ENCODE assay signal across 26 mouse cellular contexts in the genomic region with DNA sequence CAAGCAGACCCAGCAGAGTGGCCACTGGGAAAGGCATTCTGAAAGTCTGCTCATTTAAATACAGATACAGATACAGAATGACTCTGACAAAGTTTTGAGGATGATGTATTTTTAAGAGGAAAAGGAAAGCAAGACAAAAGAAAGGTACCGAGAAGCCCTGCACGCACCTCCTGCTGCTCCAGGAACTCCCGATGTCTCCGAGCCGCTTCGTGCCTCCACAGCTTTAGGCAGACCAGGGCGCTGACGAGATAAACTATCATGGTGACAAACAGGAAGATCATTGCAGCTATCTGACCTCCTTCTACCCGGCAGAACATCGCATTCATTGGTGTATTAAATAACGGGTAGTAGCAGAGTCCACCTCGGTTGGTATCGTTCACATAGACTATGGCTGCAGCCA. TPM values are rescaled to one million over a fixed set of nuclear protein-coding genes. Genes with fewer than 3 reads are reported as not detected.
"Had no signal": no experiment of that assay in that cellular context is flagged by ENCODE, and none has a peak within 500 bp of the region (broad histone marks: within the 10 kb centered on the region; RNA-seq: fewer than 3 reads in every experiment).

No protein-coding gene starts in this region.

- H3K4me3 ChIP-seq: embryonic facial prominence, embryonic 10.5 days; embryonic facial prominence, embryonic 12.5 days; embryonic facial prominence, embryonic 13.5 days; embryonic facial prominence, embryonic 15.5 days; erythroblast, embryonic 14.5 days; forebrain, embryonic 10.5 days; forebrain, embryonic 12.5 days; forebrain, embryonic 13.5 days; forebrain, embryonic 15.5 days; gastrocnemius, adult 2 months; heart, adult 2 months had no signal

- DNase-seq: cerebellum, adult 2 months; cerebellum, adult 8-10 months; cerebellum, adult 9-10 months; cerebellum, adult 9-11 months; cerebellum, postnatal 10 days; cerebellum, postnatal 14 days; cerebellum, postnatal 25 days; cerebellum, postnatal 36 days; embryo, embryonic 11 days; forebrain, postnatal 0 days; gastrocnemius, adult 2 months; gastrocnemius, postnatal 10 days; gastrocnemius, postnatal 14 days; gastrocnemius, postnatal 25 days; gastrocnemius, postnatal 36 days; heart, adult 18-20 months; heart, adult 2 months had no signal

- H3K36me3 ChIP-seq: forebrain, embryonic 12.5 days; forebrain, embryonic 15.5 days had no signal

- H3K27ac ChIP-seq: embryonic facial prominence, embryonic 10.5 days; embryonic facial prominence, embryonic 12.5 days; embryonic facial prominence, embryonic 13.5 days; embryonic facial prominence, embryonic 15.5 days; forebrain, embryonic 10.5 days; forebrain, embryonic 12.5 days; forebrain, embryonic 13.5 days; forebrain, embryonic 15.5 days; gastrocnemius, adult 2 months; heart, adult 2 months had no signal

- H3K4me1 ChIP-seq: embryonic facial prominence, embryonic 12.5 days; embryonic facial prominence, embryonic 15.5 days had no signal

- H3K9me3 ChIP-seq: embryonic facial prominence, embryonic 10.5 days; embryonic facial prominence, embryonic 15.5 days; forebrain, embryonic 12.5 days; forebrain, embryonic 13.5 days; forebrain, embryonic 15.5 days had no signal

RNA-seq across cellular contexts. Expression of a gene that starts 5.5 kb away (rescaled TPM):
- polyA plus RNA-seq: erythroblast, embryonic 14.5 days had no signal

RNA-seq across cellular contexts. Expression of a gene that starts 58.3 kb away (rescaled TPM):
- polyA plus RNA-seq: erythroblast, embryonic 14.5 days had no signal
